Mouse (Mus musculus) layer of hippocampus, adult 11-12 months (tissue): ENCODE measurements around the gene Aptx.

Source experiments
- DNase-seq: peaks from one replicate; pipeline ENCODE4 v3.0.0; 2022; ENCODE audit warnings: low spot score

The Aptx gene

GRCm38 (mm10) chr4:40666237-40667012, 36.6 kb downstream of the Aptx start:
- DNase-seq = no peak

GRCm38 (mm10) chr4:40651055-40651454, 51.9 kb downstream of the Aptx start:
- no peak for DNase-seq

- DNase-seq = no peak
Measured at GRCm38 (mm10) chr4:40649111-40649510, 53.9 kb downstream of the Aptx start.

- DNase-seq = no peak
Measured at GRCm38 (mm10) chr4:40643567-40643966, 59.4 kb downstream of the Aptx start.

GRCm38 (mm10) chr4:40640991-40641390, 62.0 kb downstream of the Aptx start:
- no peak for DNase-seq
